Mouse (Mus musculus) lung, adult 2 months (tissue): Measurements from ENCODE around the gene Hbb-y. TPM values are rescaled to one million over a fixed set of nuclear protein-coding genes. Genes with fewer than 3 reads are reported as not detected.

Source experiments
- DNase-seq: peaks from one replicate; pipeline ENCODE4 v3.0.0; 2022
- H3K4me1 ChIP-seq: fragments of 200-500 bp; 2 replicates; pipeline ENCODE4 v1.6.1; 2011; ENCODE audit warnings: low read length; ENCODE audit not compliant: control insufficient read depth, insufficient read depth
- H3K4me3 ChIP-seq: fragments of 200-500 bp; replicated peaks from 2 replicates; pipeline ENCODE3; 2011; ENCODE audit warnings: low read depth, mild to moderate bottlenecking, control low read depth, low read length; ENCODE audit errors: extremely low read depth
- CTCF ChIP-seq: fragments of 200-500 bp; IDR thresholded peaks from 2 replicates; pipeline ENCODE4 v1.5.1; 2011; ENCODE audit warnings: mild to moderate bottlenecking, low read length, control low read depth; ENCODE audit not compliant: insufficient read depth
- POLR2A ChIP-seq: fragments of 200-500 bp; IDR thresholded peaks from 2 replicates; pipeline ENCODE4 v1.6.1; 2011; ENCODE audit warnings: low read depth, mild to moderate bottlenecking, control low read depth, low read length, borderline replicate concordance; ENCODE audit errors: extremely low read depth
- WGBS: fragments of 180-500 bp; shearing (Covaris S2); methylation state at CpG from one replicate; pipeline ENCODE4 v1.1.7; 2018; 5-methylcytosine and 5-hydroxymethylcytosine counted together
- polyA plus RNA-seq: library from polyadenylated mRNA; depleted of rRNA; stranded (reverse); fragments of >200 nt; gene quantifications from 2 replicates; pipeline ENCODE4 v1.2.3, GENCODE M21; 2012; rRNA removed

Hbb-y gene
- 0.37 TPM in 1 of 2 replicates, not detected in the other for polyA plus RNA-seq

GRCm38 (mm10) chr7:103853090-103853489, at the start of gene Hbb-y:
Gene Hbb-y, minus strand, starts transcription at chr7:103853216.
- no peak for DNase-seq
- 44% methylated on average over 2 of the region's 2 CpGs for WGBS
- TF ChIP-seq POLR2A = no peak
- TF ChIP-seq CTCF = no peak
- Histone ChIP-seq H3K4me3 (no peak within 1 kb of the TSS), H3K4me1 (no peaks in the 10 kb centered on the region)

GRCm38 (mm10) chr7:103894385-103894784, 41.4 kb upstream of the Hbb-y start, which contains the start of gene Olfr64:
Gene Olfr64, minus strand, starts transcription at chr7:103894485.
- 63% methylated on average over 1 of the region's 1 CpGs for WGBS
- Histone ChIP-seq H3K4me3 (no peak within 1 kb of the TSS), H3K4me1 (no peaks in the 10 kb centered on the region)
- TF ChIP-seq POLR2A (no peak), CTCF (no peak)
- no peak for DNase-seq

- Histone ChIP-seq H3K4me3 (no peak within 1 kb of the TSS), H3K4me1 (no peaks in the 10 kb centered on the region)
- TF ChIP-seq POLR2A = no peak
- no peak for TF ChIP-seq CTCF
- DNase-seq = no peak
Measured at GRCm38 (mm10) chr7:103886152-103886551, 33.1 kb upstream of the Hbb-y start, which contains the start of gene Olfr66. Gene Olfr66, minus strand, starts transcription at chr7:103886252.

- Histone ChIP-seq H3K4me1 (no peaks in the 10 kb centered on the region), H3K4me3 (no peak overlapping the region)
- no peak for DNase-seq
- WGBS = 63% methylated on average over 2 of the region's 2 CpGs
- TF ChIP-seq CTCF (no peak), POLR2A (no peak)
Measured at GRCm38 (mm10) chr7:103877093-103877492, 24.1 kb upstream of the Hbb-y start.

- Histone ChIP-seq H3K4me1 (no peaks in the 10 kb centered on the region), H3K4me3 (no peak overlapping the region)
- no peak for DNase-seq
- TF ChIP-seq CTCF (no peak), POLR2A (no peak)
- whole genome bisulfite sequencing = 36% methylated on average over 5 of the region's 5 CpGs
Measured at GRCm38 (mm10) chr7:103874451-103874850, 21.4 kb upstream of the Hbb-y start.

GRCm38 (mm10) chr7:103873064-103873463, 20.0 kb upstream of the Hbb-y start:
- 0% methylated on average over 1 of the region's 1 CpGs for WGBS
- no peaks in the 10 kb centered on the region for H3K4me1 ChIP-seq
- no peak overlapping the region for H3K4me3 ChIP-seq
- TF ChIP-seq POLR2A (no peak), CTCF (no peak)
- DNase-seq = no peak

- TF ChIP-seq POLR2A = no peak
- no peak for TF ChIP-seq CTCF
- no peak for DNase-seq
Measured at GRCm38 (mm10) chr7:103870667-103871066, 17.7 kb upstream of the Hbb-y start.

GRCm38 (mm10) chr7:103865716-103866115, 12.7 kb upstream of the Hbb-y start:
- TF ChIP-seq POLR2A (no peak), CTCF (no peak)

More at GRCm38 (mm10) chr7:103870667-103871066, 17.7 kb upstream of the Hbb-y start:
- Histone ChIP-seq H3K4me3 (no peak overlapping the region), H3K4me1 (no peaks in the 10 kb centered on the region)

GRCm38 (mm10) chr7:103861531-103861930, 8.5 kb upstream of the Hbb-y start:
- Histone ChIP-seq H3K4me1 (no peaks in the 10 kb centered on the region), H3K4me3 (no peak overlapping the region)
- DNase-seq = no peak
- TF ChIP-seq POLR2A (no peak), CTCF (no peak)
- WGBS = 77% methylated on average over 3 of the region's 3 CpGs

More at GRCm38 (mm10) chr7:103865716-103866115, 12.7 kb upstream of the Hbb-y start:
- Histone ChIP-seq H3K4me3 (no peak overlapping the region), H3K4me1 (no peaks in the 10 kb centered on the region)
- DNase-seq = no peak

GRCm38 (mm10) chr7:103860855-103861254, 7.8 kb upstream of the Hbb-y start:
- WGBS = 29% methylated on average over 1 of the region's 1 CpGs

GRCm38 (mm10) chr7:103859076-103859475, 6.1 kb upstream of the Hbb-y start:
- H3K4me3 ChIP-seq = no peak overlapping the region
- no peaks in the 10 kb centered on the region for H3K4me1 ChIP-seq
- no peak for DNase-seq
- no peak for TF ChIP-seq CTCF
- TF ChIP-seq POLR2A = no peak
- WGBS = 39% methylated on average over 2 of the region's 2 CpGs

More at GRCm38 (mm10) chr7:103860855-103861254, 7.8 kb upstream of the Hbb-y start:
- DNase-seq = no peak
- Histone ChIP-seq H3K4me3 (no peak overlapping the region), H3K4me1 (no peaks in the 10 kb centered on the region)
- TF ChIP-seq POLR2A = no peak
- no peak for TF ChIP-seq CTCF
